Mouse (Mus musculus) left cerebral cortex, adult 8-10 months (tissue): ENCODE results near the gene Mindy4b-ps. TPM values are rescaled to one million over a fixed set of nuclear protein-coding genes. Genes with fewer than 3 reads are reported as not detected.
"Not testable (repeated sequence)": the region's sequence is repeated elsewhere in the genome, so short reads cannot be mapped to it uniquely, and the experiment has no call there.

Experiments used
- DNase-seq, 2 experiments: peaks; one replicate each; pipeline ENCODE4 v3.0.0; 2022; ENCODE audit warnings: low spot score in 2 of 2
- total RNA-seq, 4 experiments: library from RNA; stranded (reverse); gene quantifications; 2 replicates each; pipeline ENCODE4 v1.2.4; 2022

Gene Mindy4b-ps
- total RNA-seq: 1 to 10 TPM; 2.3 to 3.6 (median 2.4) TPM

DNA sequence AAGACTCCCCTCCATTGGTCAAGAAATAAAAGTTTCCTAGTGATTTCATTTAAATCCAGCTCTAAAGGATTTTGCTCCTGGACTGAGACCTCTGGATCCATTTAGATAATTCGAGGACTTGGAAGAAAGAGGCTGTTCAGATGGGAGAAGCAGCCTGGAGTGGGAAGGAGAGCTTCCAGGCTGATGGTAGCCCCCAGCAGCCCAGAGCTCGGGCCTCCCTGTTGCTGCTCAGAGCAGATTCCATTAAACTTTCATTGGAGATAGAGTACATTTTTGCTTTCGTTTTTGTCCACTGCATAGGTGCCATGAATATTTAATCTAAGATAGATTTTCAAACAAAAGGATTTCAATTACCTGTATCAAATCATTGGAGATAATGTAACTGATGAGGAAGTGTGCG is at the start of gene Mindy4b-ps:
Mindy4b-ps (minus strand) TSS at position 101 of the 400 bp plus-strand sequence.
- no peak for DNase-seq

DNA sequence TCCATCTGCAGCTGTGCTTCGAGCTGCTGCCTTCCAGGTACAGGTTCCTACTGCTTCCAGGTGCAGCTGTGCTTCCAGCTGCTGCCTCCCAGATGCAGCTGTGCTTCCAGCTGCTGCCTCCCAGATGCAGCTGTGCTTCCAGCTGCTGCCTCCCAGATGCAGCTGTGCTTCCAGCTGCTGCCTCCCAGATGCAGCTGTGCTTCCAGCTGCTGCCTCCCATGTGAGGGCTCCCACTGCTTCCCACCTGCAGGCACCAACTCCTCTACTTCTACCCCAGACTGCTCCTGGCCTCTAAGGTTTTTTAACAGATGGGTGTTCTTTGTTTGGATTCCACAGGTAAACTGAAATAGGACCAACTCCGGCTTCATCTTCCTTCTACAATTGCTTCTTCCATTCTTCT is 49.8 kb upstream of the Mindy4b-ps start:
- DNase-seq: not testable (repeated sequence)

DNA sequence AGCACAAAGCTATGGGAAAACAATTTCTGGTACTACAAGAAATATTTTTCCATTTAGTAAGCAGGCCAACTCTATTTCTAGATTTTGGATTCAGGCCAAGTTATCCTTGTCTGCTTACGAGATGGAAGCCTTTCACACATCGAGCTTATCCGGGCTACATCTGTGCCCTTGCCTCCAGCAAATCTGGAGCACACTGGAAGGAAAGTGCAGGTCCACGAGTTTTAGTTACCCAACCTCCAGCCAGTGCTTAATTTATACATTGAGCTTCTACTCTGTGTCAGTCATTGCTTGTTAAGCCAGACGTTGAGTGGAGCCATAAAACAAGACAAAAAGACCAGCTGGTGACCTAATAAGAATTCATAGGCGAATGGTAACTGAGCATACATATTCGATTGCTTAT is 43.6 kb upstream of the Mindy4b-ps start:
- no peak for DNase-seq

DNA sequence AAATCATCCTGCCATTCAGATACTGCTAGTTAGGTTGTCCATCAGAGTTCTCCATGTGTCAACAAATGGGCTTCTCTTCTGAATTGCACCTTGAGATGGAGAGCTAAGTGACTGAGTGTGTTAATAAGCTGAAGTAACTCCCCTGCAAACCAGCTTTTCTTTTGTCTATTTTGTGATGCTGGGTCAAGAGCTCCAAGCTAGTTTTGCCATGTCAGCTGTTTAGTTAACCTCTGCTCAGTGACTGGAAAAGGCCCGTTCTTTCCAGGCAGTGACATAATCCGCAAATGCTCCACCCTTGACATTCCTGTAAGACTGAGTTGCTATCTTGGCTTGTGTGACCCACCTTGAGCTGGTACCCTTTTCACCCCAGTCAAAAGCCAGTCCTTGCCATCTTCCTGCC is 40.9 kb upstream of the Mindy4b-ps start:
- no peak for DNase-seq

DNA sequence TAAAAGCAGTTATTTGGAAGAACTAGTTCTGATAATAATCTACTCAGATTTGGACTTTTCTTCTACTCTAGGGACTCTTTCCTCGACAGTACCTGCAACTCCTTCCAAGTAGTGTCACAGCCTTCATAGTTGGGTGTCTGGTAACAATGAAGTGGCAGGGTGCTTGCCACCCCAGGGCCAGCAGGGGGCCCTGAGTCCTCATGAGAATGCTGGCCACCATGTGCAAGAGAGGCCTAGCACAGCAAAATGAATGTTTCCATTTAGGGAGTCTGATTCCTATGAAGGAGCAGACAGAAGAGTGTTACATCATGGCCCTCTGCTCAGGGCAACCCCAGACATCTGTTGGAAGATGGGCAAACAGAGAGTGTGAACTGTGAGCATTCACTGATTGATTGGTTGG is 21.3 kb upstream of the Mindy4b-ps start:
- DNase-seq: no peak

DNA sequence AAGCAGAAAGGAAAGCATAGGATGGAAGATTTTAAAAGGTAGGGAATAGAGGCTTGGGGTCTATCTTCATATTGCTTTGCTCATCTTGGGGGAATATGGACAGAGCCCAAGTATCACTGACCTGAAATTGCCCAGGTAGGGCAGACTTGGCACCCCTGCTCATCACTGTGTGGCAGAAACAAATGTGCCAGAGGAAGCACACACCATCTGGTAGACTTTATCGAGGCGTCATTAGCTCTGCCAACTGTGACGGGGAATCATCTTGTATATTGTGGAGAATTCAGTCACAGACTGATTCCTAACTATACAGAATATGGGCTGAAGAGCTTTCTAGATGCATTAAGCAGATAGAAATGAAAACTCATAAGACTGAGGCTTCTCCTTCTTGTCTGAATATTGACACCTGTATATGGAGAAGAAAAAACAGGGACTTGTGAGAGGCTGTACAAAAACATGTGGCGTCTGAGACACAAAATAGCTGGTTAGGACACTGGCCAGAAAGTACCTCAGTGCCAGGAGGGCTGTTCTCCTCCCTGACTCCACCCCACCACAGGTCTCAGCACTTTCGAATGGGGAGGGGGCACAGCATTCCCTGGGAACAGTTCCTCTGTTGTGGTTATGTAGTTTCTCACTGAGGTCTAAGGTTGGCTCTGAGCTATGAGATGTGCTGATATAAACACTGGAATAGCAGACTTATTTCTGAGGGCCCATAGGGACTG is 11.5 kb upstream of the Mindy4b-ps start:
- DNase-seq: no peak

DNA sequence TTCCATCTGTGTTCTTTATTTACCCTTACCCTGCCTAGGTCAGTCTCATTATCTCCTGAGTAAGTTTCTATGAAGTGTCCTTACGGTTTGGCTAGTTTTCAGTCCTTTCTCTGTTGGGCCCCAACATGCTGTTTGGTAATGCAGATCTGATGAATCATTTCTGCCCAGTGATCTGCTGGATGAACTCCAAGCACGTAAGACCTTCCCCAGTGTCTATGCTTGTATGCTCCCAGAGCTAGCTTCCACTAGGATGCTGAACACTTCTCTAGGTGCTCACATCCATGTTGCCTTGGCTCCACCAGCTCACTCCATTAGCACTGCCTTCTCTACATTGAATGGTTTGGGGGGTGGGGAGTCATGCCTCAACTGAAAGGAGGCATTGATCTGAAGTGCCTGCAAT is 10.8 kb upstream of the Mindy4b-ps start:
- DNase-seq: no peak

DNA sequence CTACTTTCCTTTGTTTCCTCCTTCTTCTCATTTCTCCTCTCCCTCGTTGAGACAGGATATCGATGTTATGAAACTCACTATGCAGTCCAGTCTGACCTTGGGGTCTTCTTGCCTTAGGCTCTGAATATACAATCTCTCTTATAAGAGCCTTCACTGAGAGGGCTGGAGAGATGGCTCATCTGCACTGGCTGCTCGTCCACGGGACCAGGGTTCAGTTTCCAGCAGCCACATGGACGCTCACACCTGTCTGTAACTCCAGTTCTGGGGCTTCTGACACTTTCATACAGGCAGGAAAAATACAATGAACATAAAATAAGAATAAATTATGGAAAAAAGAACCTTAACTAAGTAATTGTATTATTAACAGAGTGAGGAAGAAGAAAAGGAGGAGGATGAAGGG is 9.5 kb upstream of the Mindy4b-ps start:
- no peak for DNase-seq

DNA sequence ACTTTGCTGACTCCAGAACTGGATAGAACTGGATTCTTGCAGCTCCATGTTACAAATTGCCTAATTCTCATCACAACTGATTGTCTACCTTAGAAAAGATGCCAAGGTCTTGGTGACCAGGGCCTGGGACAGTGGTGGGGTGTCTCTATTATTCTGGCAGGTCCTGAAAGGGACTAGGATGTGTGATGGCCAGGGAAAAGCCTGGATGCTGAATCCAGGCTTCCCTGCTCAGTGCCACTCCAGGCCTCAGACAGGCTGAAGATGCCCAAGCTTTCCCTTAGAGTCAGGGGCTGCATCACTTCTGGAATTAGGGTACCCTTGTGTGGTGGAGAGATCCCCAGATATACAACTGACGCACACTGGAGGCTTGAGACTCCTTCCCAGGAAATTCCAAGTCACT is 7.8 kb upstream of the Mindy4b-ps start:
- no peak for DNase-seq

DNA sequence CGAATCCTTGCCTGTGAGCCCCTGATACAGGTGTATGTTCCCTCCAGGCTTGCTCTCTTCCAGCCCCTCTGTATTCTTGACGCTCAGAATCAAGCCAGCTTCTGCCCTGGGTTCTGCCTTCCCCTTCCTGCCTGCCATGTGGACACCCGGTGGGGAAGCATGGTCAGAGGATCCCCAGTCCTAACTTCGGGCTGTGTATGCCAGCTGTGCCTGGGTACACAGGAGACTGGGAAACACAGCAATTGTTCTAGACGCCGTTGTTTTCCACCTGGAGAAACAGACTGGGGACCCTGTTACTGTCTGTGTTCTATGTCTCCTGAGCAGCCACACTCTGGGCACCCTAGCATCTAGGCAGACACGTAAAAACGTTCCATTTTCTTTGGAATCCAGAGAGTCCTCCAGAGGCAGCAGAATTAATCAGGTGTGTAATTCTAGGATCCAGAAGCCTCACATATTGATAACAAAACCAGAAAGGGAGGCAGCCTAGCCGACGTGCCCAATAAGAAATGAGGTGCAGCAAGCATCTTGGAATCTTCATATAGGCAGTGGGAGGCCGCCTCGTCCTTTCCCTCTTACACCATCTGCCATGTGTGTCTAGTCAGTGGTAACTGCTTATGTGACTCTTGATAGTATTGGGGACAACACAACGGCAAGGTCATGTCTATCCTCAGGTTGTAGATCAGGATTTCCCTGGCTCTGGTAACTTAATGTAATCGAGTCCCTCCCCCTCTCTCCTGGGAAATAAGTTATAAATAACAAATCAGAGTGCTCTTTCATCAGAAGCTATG is 6.4 kb upstream of the Mindy4b-ps start:
- DNase-seq: no peak

DNA sequence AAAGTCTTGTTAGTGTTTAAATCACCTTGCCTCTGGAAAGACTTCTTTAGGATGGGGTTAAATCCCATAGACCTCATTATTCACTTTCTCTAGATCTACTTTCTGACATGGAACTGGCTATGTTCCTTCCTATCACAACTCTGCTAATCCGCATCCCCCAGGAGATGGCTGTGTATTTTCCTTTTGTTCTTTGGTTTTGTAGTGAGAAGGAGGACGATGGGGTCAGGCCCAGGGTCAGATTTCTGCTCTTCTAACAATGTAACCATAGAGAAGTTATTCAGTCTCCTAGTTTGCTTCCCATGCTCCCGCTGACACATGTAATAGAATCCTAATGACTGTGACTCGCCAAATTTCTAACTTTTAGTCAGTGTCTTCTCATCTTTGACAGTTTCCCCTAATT is 4.2 kb upstream of the Mindy4b-ps start:
- no peak for DNase-seq

DNA sequence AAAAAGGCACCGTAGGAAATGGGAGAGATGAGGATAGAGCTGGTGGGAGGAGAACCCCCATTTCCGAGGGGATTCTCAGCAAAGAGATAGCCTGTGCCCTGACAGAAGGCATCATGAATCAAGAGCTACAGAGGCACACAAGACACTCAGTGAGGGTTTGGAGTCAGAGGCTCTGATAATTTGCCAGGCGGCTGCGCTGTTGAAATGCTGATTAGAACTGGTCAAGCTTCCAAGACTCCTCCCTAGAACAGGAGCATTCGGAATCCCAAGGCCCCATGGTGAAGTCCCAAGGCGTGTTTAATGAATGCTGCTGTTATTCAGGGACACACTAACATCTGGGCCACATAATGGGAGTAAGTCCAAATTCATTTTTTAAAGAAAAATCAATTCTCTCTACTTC is 4.8 kb downstream of the Mindy4b-ps start:
- no peak for DNase-seq

DNA sequence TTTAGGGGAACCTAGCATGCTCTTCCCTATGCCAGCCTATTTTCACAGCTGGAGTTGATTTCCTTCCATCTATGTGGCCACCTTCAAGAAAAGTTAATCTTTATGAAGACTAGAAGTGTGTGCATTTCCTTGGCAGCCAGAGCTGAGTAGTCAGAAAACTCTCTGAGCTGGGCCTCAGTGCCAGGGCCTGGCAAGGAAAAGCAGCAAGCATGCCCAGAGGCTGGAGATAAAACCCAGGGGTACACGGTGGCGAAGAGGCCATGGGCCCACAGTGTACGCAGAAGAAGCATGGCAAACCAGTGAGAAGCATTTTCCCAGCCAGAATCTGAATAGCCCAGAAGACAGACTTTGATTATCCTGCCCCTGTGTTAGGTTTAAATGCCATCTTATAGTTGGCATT is 7.9 kb downstream of the Mindy4b-ps start:
- no peak for DNase-seq

DNA sequence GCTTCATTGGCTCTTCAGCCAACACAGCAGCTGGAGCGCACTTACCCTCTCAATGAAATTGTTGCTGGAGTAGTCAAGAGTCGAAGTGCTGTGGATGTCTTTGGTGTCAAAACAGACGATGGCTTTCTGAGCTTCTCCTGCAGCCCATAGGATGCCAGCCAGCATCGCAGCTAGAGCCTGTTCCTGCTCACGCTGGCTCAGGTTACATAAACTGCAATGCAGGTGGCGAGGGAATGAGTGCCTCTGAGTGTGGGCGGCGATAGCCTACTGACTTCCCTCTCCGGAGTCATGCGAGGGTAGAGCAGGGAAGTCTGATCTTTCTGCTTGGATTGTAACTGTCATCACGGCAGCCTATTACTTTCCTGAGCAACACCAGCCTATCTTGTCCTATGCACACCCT is 11.8 kb downstream of the Mindy4b-ps start:
- peak in 1 of 2 experiments; percentile 57 for DNase-seq

DNA sequence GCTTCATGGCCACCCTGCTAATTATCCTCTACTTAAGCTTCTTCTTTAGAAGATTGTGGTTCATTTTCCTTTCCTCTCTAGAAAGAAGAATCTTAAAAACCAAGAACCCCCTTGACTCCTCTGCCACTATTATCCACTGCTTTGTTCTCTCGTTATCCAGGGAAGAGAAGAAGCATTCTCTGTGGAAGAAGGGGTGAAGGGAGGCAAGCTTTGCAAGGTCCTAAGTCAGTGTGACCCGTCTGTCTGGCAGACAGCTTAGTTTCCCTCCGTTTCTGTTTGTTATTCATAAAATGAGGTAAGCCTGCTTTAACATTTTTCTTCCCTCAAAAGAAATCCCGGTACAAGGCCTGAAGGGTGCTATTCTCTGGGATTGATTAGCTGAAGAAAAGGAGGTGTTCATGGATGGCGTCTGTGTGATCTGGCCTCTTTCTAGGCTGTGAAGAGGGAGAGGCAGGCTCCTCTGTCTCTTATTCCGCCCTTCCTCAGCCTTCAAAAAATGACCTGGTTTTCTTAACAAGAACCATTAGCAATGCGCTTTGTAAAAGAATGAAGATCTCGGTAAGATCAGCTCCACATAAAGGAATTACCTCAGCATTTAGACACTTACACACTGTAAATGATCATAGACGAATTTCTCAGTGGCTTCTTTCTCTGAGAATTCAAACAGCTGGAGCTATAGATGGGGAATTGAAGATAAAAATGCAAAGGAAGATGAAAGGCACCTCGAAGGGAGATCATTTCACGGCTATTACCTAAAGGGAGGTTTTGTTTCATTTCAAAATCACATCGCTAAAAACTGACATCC is 12.8 kb downstream of the Mindy4b-ps start:
- no peak for DNase-seq

DNA sequence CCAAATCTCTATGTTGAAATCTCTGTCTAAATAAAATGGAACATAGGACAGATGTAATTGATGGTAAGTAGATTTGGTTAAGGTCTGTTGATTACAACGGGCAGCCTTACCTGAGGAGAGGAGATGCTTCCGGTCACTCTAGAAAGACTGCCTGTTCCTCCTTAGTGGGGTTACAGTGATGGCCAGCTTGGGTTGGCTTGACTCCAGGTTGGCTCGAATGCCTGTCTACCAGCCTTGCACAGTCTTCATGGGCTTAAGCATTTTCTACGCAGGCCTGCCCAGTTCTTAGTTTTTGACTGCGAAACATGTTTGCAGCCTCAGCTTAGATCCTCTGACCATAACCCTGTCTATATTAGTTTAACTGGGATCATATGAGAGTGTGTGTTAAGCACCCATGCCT is 13.5 kb downstream of the Mindy4b-ps start:
- DNase-seq: no peak

DNA sequence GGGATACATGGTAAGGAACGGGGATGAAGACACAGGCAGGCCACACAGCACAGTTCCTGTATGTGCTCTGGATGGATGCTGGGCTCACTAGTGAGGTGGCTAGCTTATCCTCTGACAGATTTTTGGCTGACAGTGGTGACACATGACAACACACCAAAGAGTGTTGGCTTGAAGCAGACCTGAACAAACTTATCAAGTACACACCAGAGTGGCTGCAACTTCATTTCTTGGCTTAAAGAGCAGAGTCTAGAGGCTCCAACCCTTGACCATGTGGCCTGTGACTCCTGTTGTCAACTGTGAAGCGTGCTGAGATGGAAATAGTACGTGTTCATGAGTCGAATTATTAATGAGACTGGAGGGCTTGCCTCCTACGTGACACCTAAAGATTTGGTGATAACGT is 17.4 kb downstream of the Mindy4b-ps start:
- DNase-seq: no peak

DNA sequence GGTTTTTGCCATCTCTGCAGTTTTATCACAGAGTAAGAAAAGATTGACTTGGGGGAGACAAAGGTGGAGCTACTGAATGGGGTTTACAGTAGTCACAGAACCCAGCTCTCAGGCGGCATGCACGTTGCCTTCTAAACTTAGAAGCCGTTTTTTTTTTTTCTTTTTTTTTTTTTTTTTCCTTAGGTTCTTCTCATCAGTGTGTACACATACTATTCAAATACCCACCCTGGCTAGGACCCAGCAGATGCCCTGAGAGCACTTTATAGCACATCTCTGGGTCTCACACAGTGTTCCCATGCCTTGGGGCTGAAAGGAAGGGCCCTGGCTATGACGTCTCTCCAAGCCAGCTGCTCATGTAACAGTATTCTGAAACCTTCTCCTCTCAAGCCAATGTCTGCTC is 23.4 kb downstream of the Mindy4b-ps start:
- DNase-seq: no peak

DNA sequence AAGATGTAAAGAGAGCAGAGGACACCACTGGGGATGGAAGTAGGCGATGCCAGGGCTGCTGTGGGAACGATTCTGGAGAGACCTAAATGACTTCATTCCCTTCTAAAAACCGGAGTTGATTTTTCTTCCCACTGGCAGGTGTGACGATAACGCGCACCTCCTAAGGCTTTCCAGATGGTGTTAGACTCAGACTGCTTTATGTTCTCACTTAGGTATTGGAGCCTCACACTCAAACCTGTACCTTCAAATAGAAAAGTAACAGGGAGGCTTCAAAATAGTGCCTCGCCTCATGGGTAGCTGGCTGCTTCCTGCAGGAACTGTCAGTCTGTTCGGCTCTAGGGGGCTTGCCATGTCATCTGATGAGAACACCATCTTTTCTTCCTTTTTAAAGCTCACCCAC is 23.9 kb downstream of the Mindy4b-ps start:
- no peak for DNase-seq

DNA sequence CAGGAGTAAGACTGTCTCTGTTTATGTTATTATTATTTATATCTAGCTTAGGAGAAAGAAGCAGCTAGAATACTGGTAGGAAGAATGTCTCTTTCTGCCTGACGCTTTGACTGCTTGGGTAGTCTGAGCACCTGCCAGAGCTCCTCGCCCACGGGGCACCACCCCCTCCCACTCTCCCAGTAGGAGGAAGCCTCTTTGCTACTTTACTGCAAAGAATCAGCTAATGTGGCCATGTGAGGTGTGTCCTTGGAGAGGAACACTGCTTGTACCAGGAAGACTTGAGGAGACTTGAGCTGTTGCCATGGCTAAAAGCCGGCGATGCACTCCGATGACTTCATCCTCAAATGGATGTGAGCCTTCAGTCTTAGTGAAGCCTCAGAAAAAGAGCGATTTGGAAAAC is 32.6 kb downstream of the Mindy4b-ps start:
- peak; percentile 44 to 70 for DNase-seq

DNA sequence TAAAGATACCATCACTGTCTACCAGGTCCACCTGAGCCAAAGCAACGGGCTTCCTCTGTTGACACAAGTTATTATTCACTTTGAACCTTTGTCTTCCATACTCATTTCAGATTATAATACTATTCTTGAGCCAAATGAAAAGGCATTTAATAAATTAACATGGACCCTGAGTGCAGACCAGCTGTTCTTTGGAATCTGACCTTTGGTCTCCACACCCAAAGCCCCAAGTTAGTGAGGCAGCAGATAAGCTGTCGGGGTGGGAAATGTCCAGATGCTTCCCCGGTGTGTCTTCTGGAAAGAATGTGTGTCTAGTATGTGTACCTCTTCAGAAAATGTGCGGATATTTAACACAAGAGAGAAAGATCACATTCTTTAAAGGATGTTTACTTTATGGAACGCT is 33.1 kb downstream of the Mindy4b-ps start:
- no peak for DNase-seq

DNA sequence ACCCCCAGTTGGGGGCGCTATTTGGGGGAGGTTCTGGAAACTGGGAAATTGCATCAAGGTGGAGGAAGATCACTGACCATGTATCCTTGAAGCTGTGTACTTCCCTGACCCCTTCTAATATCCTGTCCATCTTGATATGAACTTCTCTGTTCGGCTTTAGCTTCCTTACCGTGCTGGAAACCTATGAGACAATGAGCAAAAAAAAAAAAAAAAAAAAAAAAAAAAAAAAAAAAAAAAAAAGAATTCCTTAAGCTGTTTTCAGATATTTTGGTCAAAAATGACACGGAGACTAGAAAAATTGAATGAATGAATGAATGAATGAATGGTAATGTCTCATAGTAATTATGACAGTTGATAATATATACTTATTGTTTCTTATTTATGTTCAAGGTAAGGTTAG is 35.6 kb downstream of the Mindy4b-ps start:
- no peak for DNase-seq
